Mouse (Mus musculus): Measurements from ENCODE around the gene Pald1. TPM values are rescaled to one million over a fixed set of nuclear protein-coding genes. Genes with fewer than 3 reads are reported as not detected.

Gene Pald1
- polyA plus RNA-seq, 1 experiment from 2014 or later = 3.7 TPM

DNA sequence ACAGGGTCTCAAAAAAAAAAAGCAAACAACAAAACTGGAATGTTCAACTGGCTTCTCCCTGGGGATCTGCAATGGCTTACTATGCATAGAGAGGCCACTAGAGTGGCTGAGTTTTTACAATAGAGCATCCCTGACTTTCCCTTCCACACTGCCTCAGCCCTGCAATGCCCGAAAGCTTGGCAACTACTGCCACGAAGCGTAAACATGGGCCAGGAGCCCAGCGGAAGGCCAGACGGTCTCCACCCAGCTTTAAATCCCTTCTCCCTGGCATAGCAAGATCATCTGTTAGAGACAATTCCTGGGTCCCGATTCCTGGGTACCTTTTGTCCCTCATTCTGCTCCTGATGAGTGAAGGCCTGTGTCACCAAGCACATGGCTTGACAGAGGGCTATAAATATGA lies 79.3 kb downstream of the Pald1 start:
- Histone ChIP-seq H3K9ac (replicated peaks) (no peak overlapping the region), H3K4me3 (ENCODE audit: low read depth, low read length) (no peak overlapping the region), H3K9me3 (ENCODE audit: low read length) (no peaks in the 10 kb centered on the region), H3K4me1 (ENCODE audit: insufficient read depth) (no peaks in the 10 kb centered on the region), H3K27ac (ENCODE audit: low read depth) (no peak overlapping the region), H3K27me3 (ENCODE audit: insufficient read depth, low read length) (no peaks in the 10 kb centered on the region), H3K4me2 (ENCODE audit: low read depth, low read length) (no peak overlapping the region), H3K36me3 (replicated peaks; ENCODE audit: insufficient read depth, low read length) (no peaks in the 10 kb centered on the region)
- WGBS (ENCODE audit: insufficient replicate concordance) = 82% methylated on average over 6 of the region's 6 CpGs
- no peak for DNase-seq
- ATAC-seq = no peak
- TF ChIP-seq CTCF (IDR thresholded peaks at IDR 0.05; ENCODE audit: low read depth) (no peak), EP300 (IDR thresholded peaks at IDR 0.05; ENCODE audit: low read depth) (no peak)

- Histone ChIP-seq H3K4me1 (ENCODE audit: insufficient read depth) (no peaks in the 10 kb centered on the region), H3K9me3 (ENCODE audit: low read length) (no peaks in the 10 kb centered on the region), H3K36me3 (replicated peaks; ENCODE audit: insufficient read depth, low read length) (no peaks in the 10 kb centered on the region), H3K9ac (replicated peaks) (no peak overlapping the region), H3K27me3 (ENCODE audit: insufficient read depth, low read length) (no peaks in the 10 kb centered on the region; the same call in 1 of the 2 replicates), H3K4me3 (ENCODE audit: low read depth, low read length) (no peak overlapping the region), H3K4me2 (ENCODE audit: low read depth, low read length) (no peak overlapping the region), H3K27ac (ENCODE audit: low read depth) (no peak overlapping the region)
- TF ChIP-seq CTCF (IDR thresholded peaks at IDR 0.05; ENCODE audit: low read depth) = no peak
- WGBS (ENCODE audit: insufficient replicate concordance) = 39% methylated on average over 3 of the region's 3 CpGs
- DNase-seq (no peak), ATAC-seq (no peak)
Observed at GRCm38 (mm10) chr10:61300996-61301395, 82.3 kb downstream of the Pald1 start.

DNA sequence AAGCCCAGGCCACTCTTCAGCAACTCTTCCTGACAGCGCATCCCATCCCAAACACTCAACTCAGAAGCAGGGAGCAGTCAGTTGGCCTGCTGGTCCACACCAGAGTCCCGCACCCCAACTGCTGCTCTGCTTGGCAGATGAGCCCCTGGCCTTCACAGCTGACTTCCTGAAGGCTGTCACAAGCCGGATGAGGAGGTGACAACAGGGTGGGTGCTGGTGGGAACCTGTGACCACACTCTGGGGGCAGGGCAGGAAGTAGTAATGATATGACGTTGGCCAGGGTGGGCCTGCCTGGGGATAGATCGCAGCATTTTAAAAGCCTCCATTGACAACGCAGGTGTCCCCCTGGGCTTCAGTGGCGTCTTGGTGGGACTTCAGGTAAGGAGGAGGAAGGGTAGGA lies 85.9 kb downstream of the Pald1 start, which contains the start of gene Prf1:
TSS of gene Prf1 (plus strand) at position 357 of the 400 bp plus-strand sequence.
- 0 out of 2 replicates have a peak within 1 kb of the TSS, but pooled peaks have one; percentile 9 for H3K4me2 ChIP-seq (ENCODE audit: low read depth, low read length)
- DNase-seq = no peak
- H3K27me3 ChIP-seq (ENCODE audit: insufficient read depth, low read length) = no peaks in the 10 kb centered on the region; the same call in 1 of the 2 replicates
- no peaks in the 10 kb centered on the region for H3K4me1 ChIP-seq (ENCODE audit: insufficient read depth)
- no peaks in the 10 kb centered on the region for H3K36me3 ChIP-seq (replicated peaks; ENCODE audit: insufficient read depth, low read length)
- no peak within 1 kb of the TSS for H3K27ac ChIP-seq (ENCODE audit: low read depth)
- WGBS (ENCODE audit: insufficient replicate concordance) = 36% methylated on average over 7 of the region's 7 CpGs
- H3K9me3 ChIP-seq (ENCODE audit: low read length) = no peaks in the 10 kb centered on the region
- no peak for ATAC-seq
- TF ChIP-seq CTCF (IDR thresholded peaks at IDR 0.05; ENCODE audit: low read depth) = no peak
- no peak for TF ChIP-seq EP300 (IDR thresholded peaks at IDR 0.05; ENCODE audit: low read depth)
- H3K9ac ChIP-seq (replicated peaks) = no peak within 1 kb of the TSS
- no peak within 1 kb of the TSS for H3K4me3 ChIP-seq (ENCODE audit: low read depth, low read length)

DNA sequence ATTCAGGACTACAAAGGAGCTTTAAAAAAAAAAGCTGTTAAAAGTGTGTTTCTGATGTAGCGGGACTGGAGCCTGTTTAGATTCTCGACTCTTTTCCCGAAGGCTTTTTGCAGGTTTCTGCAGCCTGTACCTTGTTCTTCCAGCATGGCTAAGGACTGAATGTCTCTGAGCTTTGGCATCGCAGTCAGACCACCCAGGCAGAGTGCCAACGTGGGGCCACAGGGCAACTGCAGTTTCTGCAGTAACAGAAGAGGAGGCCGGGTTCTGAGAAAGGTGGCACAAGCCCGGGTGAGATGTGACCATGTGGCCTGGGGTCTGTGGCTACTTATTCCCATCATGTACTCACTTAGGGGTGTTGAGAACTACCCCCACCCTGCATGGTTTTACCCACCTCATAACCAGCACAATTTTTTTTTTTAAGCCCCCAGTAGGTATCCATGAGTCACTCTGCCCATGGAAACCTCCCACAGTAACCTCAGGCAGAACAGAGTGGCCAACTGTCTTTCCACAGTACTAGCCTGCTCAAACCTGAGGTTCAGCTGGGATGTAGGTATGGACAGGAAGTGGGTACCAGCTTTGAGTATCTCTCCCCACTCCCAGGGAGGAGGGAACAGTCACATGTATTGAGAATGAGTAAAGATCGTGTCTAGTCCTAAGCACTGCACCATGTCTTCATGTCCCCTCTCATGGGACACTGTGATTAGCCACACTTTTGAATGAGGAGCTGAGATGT lies 86.5 kb downstream of the Pald1 start:
- H3K27me3 ChIP-seq (ENCODE audit: insufficient read depth, low read length) = no peaks in the 10 kb centered on the region; the same call in 1 of the 2 replicates
- DNase-seq (no peak), ATAC-seq (no peak)
- no peaks in the 10 kb centered on the region for H3K9me3 ChIP-seq (ENCODE audit: low read length)
- H3K27ac ChIP-seq (ENCODE audit: low read depth) = no peak overlapping the region
- H3K4me2 ChIP-seq (ENCODE audit: low read depth, low read length) = no peak overlapping the region
- H3K4me3 ChIP-seq (ENCODE audit: low read depth, low read length) = no peak overlapping the region
- no peak overlapping the region for H3K9ac ChIP-seq (replicated peaks)
- no peaks in the 10 kb centered on the region for H3K4me1 ChIP-seq (ENCODE audit: insufficient read depth)
- H3K36me3 ChIP-seq (replicated peaks; ENCODE audit: insufficient read depth, low read length) = no peaks in the 10 kb centered on the region
- TF ChIP-seq CTCF (IDR thresholded peaks at IDR 0.05; ENCODE audit: low read depth) (no peak), EP300 (IDR thresholded peaks at IDR 0.05; ENCODE audit: low read depth) (no peak)
- 70% methylated on average over 8 of the region's 8 CpGs for WGBS (ENCODE audit: insufficient replicate concordance)

GRCm38 (mm10) chr10:61294242-61294641 lies 89.1 kb downstream of the Pald1 start:
- Histone ChIP-seq H3K27me3 (ENCODE audit: insufficient read depth, low read length) (no peaks in the 10 kb centered on the region; the same call in 1 of the 2 replicates), H3K27ac (ENCODE audit: low read depth) (no peak overlapping the region), H3K4me3 (ENCODE audit: low read depth, low read length) (no peak overlapping the region), H3K9me3 (ENCODE audit: low read length) (no peaks in the 10 kb centered on the region), H3K36me3 (replicated peaks; ENCODE audit: insufficient read depth, low read length) (no peaks in the 10 kb centered on the region), H3K4me2 (ENCODE audit: low read depth, low read length) (no peak overlapping the region), H3K4me1 (ENCODE audit: insufficient read depth) (no peaks in the 10 kb centered on the region), H3K9ac (replicated peaks) (no peak overlapping the region)
- TF ChIP-seq EP300 (IDR thresholded peaks at IDR 0.05; ENCODE audit: low read depth) = no peak
- TF ChIP-seq CTCF (IDR thresholded peaks at IDR 0.05; ENCODE audit: low read depth) = no peak
- DNase-seq (no peak), ATAC-seq (no peak)
- 75% methylated on average over 8 of the region's 8 CpGs for WGBS (ENCODE audit: insufficient replicate concordance)

GRCm38 (mm10) chr10:61290479-61290878 lies 92.9 kb downstream of the Pald1 start:
- Histone ChIP-seq H3K9ac (replicated peaks) (no peak overlapping the region), H3K4me3 (ENCODE audit: low read depth, low read length) (no peak overlapping the region), H3K27me3 (ENCODE audit: insufficient read depth, low read length) (no peaks in the 10 kb centered on the region), H3K36me3 (replicated peaks; ENCODE audit: insufficient read depth, low read length) (no peaks in the 10 kb centered on the region), H3K9me3 (ENCODE audit: low read length) (no peaks in the 10 kb centered on the region), H3K4me2 (ENCODE audit: low read depth, low read length) (no peak overlapping the region), H3K4me1 (ENCODE audit: insufficient read depth) (no peaks in the 10 kb centered on the region), H3K27ac (ENCODE audit: low read depth) (no peak overlapping the region)
- DNase-seq (no peak), ATAC-seq (no peak)
- 34% methylated on average over 2 of the region's 2 CpGs for WGBS (ENCODE audit: insufficient replicate concordance)
- TF ChIP-seq EP300 (IDR thresholded peaks at IDR 0.05; ENCODE audit: low read depth) (no peak), CTCF (IDR thresholded peaks at IDR 0.05; ENCODE audit: low read depth) (no peak)
